Mouse (Mus musculus): ENCODE data around the gene Soat1. TPM values are rescaled to one million over a fixed set of nuclear protein-coding genes. Genes with fewer than 3 reads are reported as not detected.
"Not testable (repeated sequence)": the region's sequence is repeated elsewhere in the genome, so short reads cannot be mapped to it uniquely, and the experiment has no call there.

The Soat1 gene
- polyA plus RNA-seq, 1 experiment from 2014 or later, result 32.3 TPM

DNA sequence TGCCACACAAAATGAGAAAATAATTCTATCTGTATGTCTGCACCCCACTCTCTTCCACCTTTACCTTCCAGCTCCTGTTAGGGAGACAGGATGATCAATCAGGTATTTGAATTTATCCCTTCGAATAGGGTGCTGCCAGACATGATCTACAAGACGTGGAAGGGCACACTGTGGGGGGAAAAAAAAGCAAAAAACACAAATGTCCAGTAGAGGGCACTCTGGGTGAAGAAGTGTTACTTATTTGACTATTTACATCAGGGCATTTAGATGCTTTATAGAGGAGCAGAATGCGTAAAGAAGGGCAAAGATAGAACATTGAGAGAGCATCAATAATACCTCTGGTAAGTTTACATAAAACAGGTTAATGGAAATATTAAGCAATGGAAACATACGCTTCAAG is 56.0 kb downstream of the Soat1 start:
- Histone ChIP-seq H3K4me3 (no peak overlapping the region), H3K27me3 (no peaks in the 10 kb centered on the region), H3K4me2 (replicated peaks) (no peak overlapping the region), H3K36me3 (no peaks in the 10 kb centered on the region), H3K9ac (no peak overlapping the region), H3K9me3 (no peaks in the 10 kb centered on the region), H3K4me1 (no peaks in the 10 kb centered on the region), H3K27ac (no peak overlapping the region)
- ATAC-seq (ENCODE audit: low FRiP score, low read depth), result no peak
- WGBS, result 60% methylated on average over 4 of the region's 4 CpGs

GRCm38 (mm10) chr1:156408521-156408920 is 65.6 kb downstream of the Soat1 start:
- no peaks in the 10 kb centered on the region for H3K9me3 ChIP-seq
- H3K27me3 ChIP-seq, result no peaks in the 10 kb centered on the region
- no peak for ATAC-seq (ENCODE audit: low FRiP score, low read depth)
- no peak overlapping the region for H3K27ac ChIP-seq
- H3K4me1 ChIP-seq, result no peaks in the 10 kb centered on the region; the same call in 1 of the 2 replicates
- no peaks in the 10 kb centered on the region for H3K36me3 ChIP-seq
- no peak overlapping the region for H3K4me2 ChIP-seq (replicated peaks)
- WGBS, result 63% methylated on average over 4 of the region's 4 CpGs
- no peak overlapping the region for H3K9ac ChIP-seq
- no peak overlapping the region for H3K4me3 ChIP-seq

GRCm38 (mm10) chr1:156408004-156408403 is 66.1 kb downstream of the Soat1 start:
- no peak for ATAC-seq (ENCODE audit: low FRiP score, low read depth)
- H3K27me3 ChIP-seq, result no peaks in the 10 kb centered on the region
- 63% methylated on average over 3 of the region's 3 CpGs for WGBS
- no peak overlapping the region for H3K4me2 ChIP-seq (replicated peaks)
- no peak overlapping the region for H3K4me3 ChIP-seq
- no peaks in the 10 kb centered on the region; the same call in 1 of the 2 replicates for H3K4me1 ChIP-seq
- no peaks in the 10 kb centered on the region for H3K36me3 ChIP-seq
- H3K9me3 ChIP-seq, result no peaks in the 10 kb centered on the region
- no peak overlapping the region for H3K9ac ChIP-seq
- H3K27ac ChIP-seq, result no peak overlapping the region

- Histone ChIP-seq H3K27me3 (no peaks in the 10 kb centered on the region), H3K4me2 (replicated peaks) (no peak overlapping the region), H3K36me3 (no peaks in the 10 kb centered on the region), H3K4me1 (no peaks in the 10 kb centered on the region; the same call in 1 of the 2 replicates), H3K4me3 (no peak overlapping the region), H3K27ac (no peak overlapping the region), H3K9me3 (no peaks in the 10 kb centered on the region), H3K9ac (no peak overlapping the region)
- WGBS, result 42% methylated on average over 10 of the region's 10 CpGs
- ATAC-seq (ENCODE audit: low FRiP score, low read depth), result no peak
Observed at GRCm38 (mm10) chr1:156403251-156403650, 70.9 kb downstream of the Soat1 start.

DNA sequence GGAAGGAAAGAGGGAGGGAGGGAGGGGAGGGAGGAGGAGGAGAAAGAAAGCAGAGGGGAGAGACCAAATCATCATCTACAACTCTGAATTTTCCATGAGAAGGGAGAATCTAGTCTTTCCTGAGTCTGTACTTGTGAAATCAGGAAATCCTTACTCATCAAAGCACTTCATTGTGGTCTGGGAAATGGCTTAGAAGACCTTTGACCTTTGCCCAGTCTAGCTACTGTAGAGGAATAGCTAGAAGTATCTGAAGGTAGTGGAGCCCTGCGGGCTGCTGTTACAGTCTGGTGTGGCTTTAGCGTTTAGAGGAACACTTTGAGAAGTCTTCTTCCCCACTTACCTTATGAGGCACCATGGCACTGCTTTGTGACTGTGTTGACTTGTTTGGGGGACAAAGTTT is 71.6 kb downstream of the Soat1 start:
- Histone ChIP-seq H3K4me2 (replicated peaks) (no peak overlapping the region), H3K27ac (no peak overlapping the region), H3K4me3 (no peak overlapping the region), H3K9ac (no peak overlapping the region), H3K4me1 (no peaks in the 10 kb centered on the region), H3K36me3 (no peaks in the 10 kb centered on the region), H3K27me3 (no peaks in the 10 kb centered on the region), H3K9me3 (no peaks in the 10 kb centered on the region)
- no peak for ATAC-seq (ENCODE audit: low FRiP score, low read depth)
- WGBS, result 61% methylated on average over 2 of the region's 2 CpGs

DNA sequence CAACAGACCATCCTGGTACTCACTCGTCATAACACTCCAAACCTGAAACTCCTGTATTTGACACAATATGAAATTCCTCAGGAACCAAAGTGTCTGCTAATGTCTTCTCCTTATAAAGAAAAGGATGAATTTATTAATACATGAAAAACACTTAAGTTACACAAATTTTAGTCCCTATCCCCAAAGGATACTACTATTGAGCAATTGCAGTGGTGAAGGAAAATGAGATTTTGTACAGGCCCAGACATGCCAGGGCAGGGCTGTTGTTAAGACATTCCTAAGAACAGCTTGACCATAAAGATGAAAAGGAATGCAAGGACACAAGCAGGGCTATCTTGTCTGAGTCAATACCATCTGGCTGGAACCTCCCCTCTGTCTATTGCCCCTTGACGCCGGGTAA is 74.0 kb downstream of the Soat1 start:
- H3K9me3 ChIP-seq; H3K27ac ChIP-seq; H3K9ac ChIP-seq; ATAC-seq (ENCODE audit: low FRiP score, low read depth); H3K27me3 ChIP-seq; H3K36me3 ChIP-seq; H3K4me1 ChIP-seq; H3K4me2 ChIP-seq (replicated peaks); H3K4me3 ChIP-seq: not testable (repeated sequence)
- 59% methylated on average over 3 of the region's 3 CpGs for WGBS

- no peak for ATAC-seq (ENCODE audit: low FRiP score, low read depth)
Observed at GRCm38 (mm10) chr1:156393148-156393547, 81.0 kb downstream of the Soat1 start.

DNA sequence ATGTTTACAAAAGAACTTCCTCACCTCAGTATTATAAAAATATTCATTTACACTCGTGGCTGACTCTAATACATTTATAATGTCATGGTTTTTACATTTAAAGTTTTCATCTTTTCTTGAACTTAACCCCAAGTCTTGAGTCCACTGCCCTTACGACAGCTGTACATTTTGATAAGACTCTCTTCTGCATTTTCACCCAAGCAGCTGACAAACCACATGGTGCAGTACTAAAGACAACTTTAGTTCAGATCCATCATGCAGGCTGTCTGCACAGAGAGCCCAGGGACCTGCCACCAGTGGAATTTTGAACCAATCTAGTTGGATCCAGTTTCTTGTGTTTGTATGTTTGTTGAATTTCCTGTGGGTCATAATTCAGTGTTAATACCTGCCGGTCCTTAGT is 87.3 kb downstream of the Soat1 start:
- WGBS, result 68% methylated on average over 3 of the region's 3 CpGs
- Histone ChIP-seq H3K4me1 (no peaks in the 10 kb centered on the region), H3K9me3 (0 out of 2 replicates have a peak, but pooled peaks cover 4% of the 10 kb centered on the region), H3K27me3 (no peaks in the 10 kb centered on the region), H3K27ac (no peak overlapping the region), H3K36me3 (no peaks in the 10 kb centered on the region), H3K4me2 (replicated peaks) (no peak overlapping the region), H3K9ac (no peak overlapping the region), H3K4me3 (no peak overlapping the region)
- ATAC-seq (ENCODE audit: low FRiP score, low read depth), result no peak

More at GRCm38 (mm10) chr1:156393148-156393547, 81.0 kb downstream of the Soat1 start:
- Histone ChIP-seq H3K27me3 (no peaks in the 10 kb centered on the region), H3K9me3 (no peaks in the 10 kb centered on the region), H3K27ac (no peak overlapping the region), H3K4me1 (no peaks in the 10 kb centered on the region), H3K4me3 (no peak overlapping the region), H3K4me2 (replicated peaks) (no peak overlapping the region), H3K9ac (no peak overlapping the region), H3K36me3 (no peaks in the 10 kb centered on the region)
- 81% methylated on average over 4 of the region's 4 CpGs for WGBS

- ATAC-seq (ENCODE audit: low FRiP score, low read depth), result no peak
- H3K9ac ChIP-seq, result no peak overlapping the region
- whole genome bisulfite sequencing, result 91% methylated on average over 4 of the region's 4 CpGs
- no peaks in the 10 kb centered on the region for H3K4me1 ChIP-seq
- no peaks in the 10 kb centered on the region for H3K27me3 ChIP-seq
- 0 out of 2 replicates have a peak, but pooled peaks cover 4% of the 10 kb centered on the region for H3K9me3 ChIP-seq
- H3K36me3 ChIP-seq, result no peaks in the 10 kb centered on the region
- H3K27ac ChIP-seq, result no peak overlapping the region
- H3K4me2 ChIP-seq (replicated peaks), result no peak overlapping the region
- no peak overlapping the region for H3K4me3 ChIP-seq
Observed at GRCm38 (mm10) chr1:156386232-156386631, 87.9 kb downstream of the Soat1 start.

- Histone ChIP-seq H3K27me3 (no peaks in the 10 kb centered on the region), H3K4me1 (no peaks in the 10 kb centered on the region), H3K4me3 (no peak overlapping the region), H3K27ac (no peak overlapping the region), H3K9ac (no peak overlapping the region), H3K9me3 (0 out of 2 replicates have a peak, but pooled peaks cover 4% of the 10 kb centered on the region), H3K36me3 (no peaks in the 10 kb centered on the region), H3K4me2 (replicated peaks) (no peak overlapping the region)
- ATAC-seq (ENCODE audit: low FRiP score, low read depth), result no peak
- WGBS, result 89% methylated on average over 3 of the region's 3 CpGs
Observed at GRCm38 (mm10) chr1:156381217-156381616, 92.9 kb downstream of the Soat1 start.

Other genes with a start within 250 kb of the Soat1 start
- 0.15 and 0.28 TPM in 2 replicates for gene Tdrd5, start 170.7 kb downstream of the Soat1 start, polyA plus RNA-seq (2015; fragmentation: Nextera tagmentation; extraction: Ambion mirVana)
- not detected in 2 replicates for gene Nphs2, start 163.6 kb downstream of the Soat1 start, polyA plus RNA-seq (2015; fragmentation: Nextera tagmentation; extraction: Ambion mirVana)
- 803 and 806 TPM in 2 replicates for gene Gm2000, start 108.3 kb downstream of the Soat1 start, polyA plus RNA-seq (2015; fragmentation: Nextera tagmentation; extraction: Ambion mirVana)
- gene Axdnd1, start 53.2 kb downstream of the Soat1 start, polyA plus RNA-seq (2015; fragmentation: Nextera tagmentation; extraction: Ambion mirVana), result 0.11 and 1.0 TPM in 2 replicates
- 0.72 and 0.74 TPM in 2 replicates for gene Gm10031, start 49.7 kb upstream of the Soat1 start, polyA plus RNA-seq (2015; fragmentation: Nextera tagmentation; extraction: Ambion mirVana)
- 5.3 and 5.5 TPM in 2 replicates for gene Abl2, start 84.5 kb upstream of the Soat1 start, polyA plus RNA-seq (2015; fragmentation: Nextera tagmentation; extraction: Ambion mirVana)
- 8.3 and 8.4 TPM in 2 replicates for gene Tor3a, start 200.0 kb upstream of the Soat1 start, polyA plus RNA-seq (2015; fragmentation: Nextera tagmentation; extraction: Ambion mirVana)
- gene Fam20b, start 244.8 kb upstream of the Soat1 start, polyA plus RNA-seq (2015; fragmentation: Nextera tagmentation; extraction: Ambion mirVana), result 24.3 and 27.7 TPM in 2 replicates

Data from limb, embryonic 13.5 days (tissue).